Mouse (Mus musculus): Measurements from ENCODE around the gene Slc35f6. TPM values are rescaled to one million over a fixed set of nuclear protein-coding genes. Genes with fewer than 3 reads are reported as not detected.
"Not testable (repeated sequence)": the region's sequence is repeated elsewhere in the genome, so short reads cannot be mapped to it uniquely, and the experiment has no call there.

Slc35f6 gene
- polyA plus RNA-seq, 1 experiment from 2014 or later = 27.5 TPM

DNA sequence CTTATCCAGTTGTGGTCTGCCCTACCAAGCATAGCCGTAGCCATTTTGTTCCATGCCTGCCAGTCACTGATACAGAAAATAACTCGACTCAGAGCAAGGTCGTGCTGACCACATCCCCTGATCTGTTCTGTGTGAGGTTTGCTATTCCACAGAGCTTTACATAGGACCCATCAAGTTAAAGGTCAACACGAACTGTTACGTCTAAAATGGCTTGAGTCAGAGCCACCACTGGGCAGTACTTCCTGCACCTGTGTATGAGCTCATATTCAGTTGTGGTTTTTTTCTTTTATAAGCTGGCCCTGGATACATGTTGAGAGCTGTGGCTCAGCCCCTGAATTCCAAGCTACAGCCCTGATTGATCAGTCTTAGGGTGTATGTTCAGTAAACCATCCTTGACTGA lies 31.9 kb downstream of the Slc35f6 start:
- WGBS = 83% methylated on average over 5 of the region's 5 CpGs
- H3K9me3 ChIP-seq = no peaks in the 10 kb centered on the region
- no peak overlapping the region for H3K9ac ChIP-seq
- no peak for ATAC-seq (ENCODE audit: low FRiP score, low read depth)
- no peaks in the 10 kb centered on the region for H3K27me3 ChIP-seq
- H3K36me3 ChIP-seq = peaks cover 19% of the 10 kb centered on the region
- no peaks in the 10 kb centered on the region for H3K4me1 ChIP-seq
- no peak overlapping the region for H3K4me3 ChIP-seq
- H3K4me2 ChIP-seq (replicated peaks) = no peak overlapping the region
- no peak overlapping the region for H3K27ac ChIP-seq

GRCm38 (mm10) chr5:30681970-30682369 lies 34.2 kb downstream of the Slc35f6 start:
- Histone ChIP-seq H3K36me3 (no peaks in the 10 kb centered on the region), H3K4me3 (no peak overlapping the region), H3K27me3 (no peaks in the 10 kb centered on the region), H3K4me2 (replicated peaks) (no peak overlapping the region), H3K9me3 (no peaks in the 10 kb centered on the region), H3K4me1 (no peaks in the 10 kb centered on the region), H3K9ac (no peak overlapping the region), H3K27ac (no peak overlapping the region)
- ATAC-seq (ENCODE audit: low FRiP score, low read depth) = no peak
- WGBS = 78% methylated on average over 5 of the region's 5 CpGs

GRCm38 (mm10) chr5:30682967-30683600 lies 35.4 kb downstream of the Slc35f6 start:
- Histone ChIP-seq H3K27ac (no peak overlapping the region), H3K9me3 (no peaks in the 10 kb centered on the region)

GRCm38 (mm10) chr5:30683993-30684392 lies 36.3 kb downstream of the Slc35f6 start:
- Histone ChIP-seq H3K9me3 (no peaks in the 10 kb centered on the region), H3K9ac (no peak overlapping the region), H3K27ac (no peak overlapping the region), H3K27me3 (no peaks in the 10 kb centered on the region), H3K4me1 (no peaks in the 10 kb centered on the region), H3K36me3 (no peaks in the 10 kb centered on the region), H3K4me3 (no peak overlapping the region), H3K4me2 (replicated peaks) (no peak overlapping the region)
- ATAC-seq (ENCODE audit: low FRiP score, low read depth) = no peak
- WGBS = 83% methylated on average over 3 of the region's 3 CpGs

More at GRCm38 (mm10) chr5:30682967-30683600, 35.4 kb downstream of the Slc35f6 start:
- Histone ChIP-seq H3K4me1 (no peaks in the 10 kb centered on the region), H3K36me3 (no peaks in the 10 kb centered on the region), H3K27me3 (no peaks in the 10 kb centered on the region), H3K4me2 (replicated peaks) (no peak overlapping the region), H3K9ac (no peak overlapping the region), H3K4me3 (no peak overlapping the region)
- no peak for ATAC-seq (ENCODE audit: low FRiP score, low read depth)

DNA sequence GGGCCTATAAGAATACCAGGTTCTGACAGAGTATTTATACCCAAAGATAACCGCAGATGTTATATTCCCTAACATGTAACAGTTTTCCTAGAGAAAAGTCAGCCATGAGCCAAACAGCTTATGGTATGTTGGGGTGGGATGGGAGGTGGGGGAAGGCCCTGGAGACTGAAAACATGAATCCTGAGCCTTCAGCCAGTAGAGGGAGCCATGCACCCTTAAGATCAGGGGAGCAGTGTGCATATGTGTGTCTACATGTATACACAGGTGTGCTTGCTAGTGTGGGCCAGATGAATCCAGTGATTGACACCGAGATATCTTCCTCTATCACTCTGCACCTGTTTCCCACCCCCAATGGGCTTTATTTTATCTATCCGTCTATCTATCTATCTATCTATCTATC lies 39.0 kb downstream of the Slc35f6 start:
- Histone ChIP-seq H3K4me3 (no peak overlapping the region), H3K27ac (no peak overlapping the region), H3K9me3 (no peaks in the 10 kb centered on the region), H3K36me3 (no peaks in the 10 kb centered on the region), H3K9ac (no peak overlapping the region), H3K4me1 (no peaks in the 10 kb centered on the region), H3K27me3 (no peaks in the 10 kb centered on the region), H3K4me2 (replicated peaks) (no peak overlapping the region)
- WGBS = 76% methylated on average over 3 of the region's 3 CpGs
- ATAC-seq (ENCODE audit: low FRiP score, low read depth) = no peak

DNA sequence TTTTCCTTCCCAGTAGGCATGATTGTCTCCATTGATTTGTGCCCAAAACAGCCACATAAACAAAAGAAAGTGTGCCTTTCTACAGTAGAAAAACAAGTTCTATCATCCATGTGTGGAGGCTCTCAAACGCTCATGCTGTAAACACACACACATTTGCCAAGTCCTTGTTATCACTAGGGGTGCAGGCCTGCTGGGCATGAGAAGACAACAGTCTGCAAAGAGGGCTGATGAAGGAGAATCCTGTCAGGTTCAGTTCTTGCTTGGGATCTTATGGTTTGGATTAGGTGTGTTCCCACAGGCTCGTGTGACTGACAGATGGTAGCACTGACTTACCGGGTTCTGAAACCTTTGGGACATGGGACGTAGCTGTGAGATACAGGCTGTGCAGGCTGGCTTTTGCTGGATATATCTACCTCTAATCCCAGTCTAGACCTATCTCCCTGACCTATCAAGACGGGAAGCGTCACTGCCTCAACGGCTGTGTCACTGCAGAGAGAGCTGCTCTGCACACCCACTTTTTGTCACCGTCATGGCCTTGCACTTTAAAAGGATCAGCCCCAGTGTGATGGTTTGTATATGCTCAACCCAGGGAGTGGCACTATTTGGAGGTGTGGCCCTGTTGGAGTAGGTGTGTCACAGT lies 52.7 kb downstream of the Slc35f6 start:
- WGBS = 77% methylated on average over 8 of the region's 8 CpGs
- Histone ChIP-seq H3K4me3 (no peak overlapping the region), H3K9me3 (no peaks in the 10 kb centered on the region), H3K36me3 (no peaks in the 10 kb centered on the region), H3K4me2 (replicated peaks) (no peak overlapping the region), H3K27me3 (peaks cover 9% of the 10 kb centered on the region), H3K27ac (no peak overlapping the region), H3K9ac (no peak overlapping the region), H3K4me1 (no peaks in the 10 kb centered on the region)
- no peak for ATAC-seq (ENCODE audit: low FRiP score, low read depth)

- ATAC-seq (ENCODE audit: low FRiP score, low read depth); H3K4me1 ChIP-seq; H3K27me3 ChIP-seq; H3K27ac ChIP-seq; H3K36me3 ChIP-seq; H3K4me2 ChIP-seq (replicated peaks); H3K9me3 ChIP-seq; H3K4me3 ChIP-seq; H3K9ac ChIP-seq: not testable (repeated sequence)
- 52% methylated on average over 4 of the region's 4 CpGs for WGBS
Observed at GRCm38 (mm10) chr5:30701373-30701772, 53.6 kb downstream of the Slc35f6 start.

DNA sequence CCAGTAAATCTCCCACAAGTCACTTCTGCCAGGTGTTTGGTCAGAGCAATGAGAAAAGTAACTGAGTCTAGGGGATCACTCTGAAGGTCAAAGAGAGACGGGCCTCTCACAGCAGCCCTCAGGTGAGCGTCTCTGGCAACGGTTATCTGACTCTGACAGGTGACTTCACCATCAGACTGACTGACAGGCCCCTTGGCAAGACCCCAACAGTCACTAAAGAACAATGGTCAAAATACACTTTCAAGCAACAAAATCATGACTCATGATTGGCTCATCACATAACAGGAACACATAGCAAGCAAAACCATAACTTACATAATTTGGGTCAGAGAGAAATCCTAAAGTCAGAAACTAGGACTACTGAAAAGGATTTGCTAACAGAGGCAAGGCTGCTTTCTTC lies 54.1 kb downstream of the Slc35f6 start:
- H3K4me3 ChIP-seq = no peak overlapping the region
- H3K27me3 ChIP-seq = peaks cover 10% of the 10 kb centered on the region
- H3K36me3 ChIP-seq = no peaks in the 10 kb centered on the region
- no peak overlapping the region for H3K4me2 ChIP-seq (replicated peaks)
- no peaks in the 10 kb centered on the region for H3K9me3 ChIP-seq
- ATAC-seq (ENCODE audit: low FRiP score, low read depth) = no peak
- H3K4me1 ChIP-seq = no peaks in the 10 kb centered on the region
- H3K9ac ChIP-seq = no peak overlapping the region
- WGBS = 90% methylated on average over 3 of the region's 3 CpGs
- H3K27ac ChIP-seq = no peak overlapping the region

Small RNAs within 50 kb of the gene (microRNA-seq; reads per million reads assigned to microRNA genes)
- not detected for gene Mir5625

Other genes with a start within 250 kb of the Slc35f6 start
- 0.45 and 0.60 TPM in 2 replicates for gene Otof, start 186.0 kb upstream of the Slc35f6 start, polyA plus RNA-seq (2015; fragmentation: Nextera tagmentation; extraction: Ambion mirVana)
- not detected in 2 replicates for gene 1700001C02Rik, start 181.9 kb upstream of the Slc35f6 start, polyA plus RNA-seq (2015; fragmentation: Nextera tagmentation; extraction: Ambion mirVana)
- gene Cib4, start 102.1 kb upstream of the Slc35f6 start, polyA plus RNA-seq (2015; fragmentation: Nextera tagmentation; extraction: Ambion mirVana) = 0.25 and 0.26 TPM in 2 replicates
- 0.49 and 0.66 TPM in 2 replicates for gene Kcnk3, start 59.8 kb upstream of the Slc35f6 start, polyA plus RNA-seq (2015; fragmentation: Nextera tagmentation; extraction: Ambion mirVana)
- 315 and 317 TPM in 2 replicates for gene Cenpa, start 18.8 kb downstream of the Slc35f6 start, polyA plus RNA-seq (2015; fragmentation: Nextera tagmentation; extraction: Ambion mirVana)
- 5.1 and 5.9 TPM in 2 replicates for gene Dpysl5, start 63.6 kb downstream of the Slc35f6 start, polyA plus RNA-seq (2015; fragmentation: Nextera tagmentation; extraction: Ambion mirVana)
- gene Mapre3, start 166.7 kb downstream of the Slc35f6 start, polyA plus RNA-seq (2015; fragmentation: Nextera tagmentation; extraction: Ambion mirVana) = 30.7 and 33.0 TPM in 2 replicates
- 93.3 and 95.2 TPM in 2 replicates for gene Tmem214, start 220.1 kb downstream of the Slc35f6 start, polyA plus RNA-seq (2015; fragmentation: Nextera tagmentation; extraction: Ambion mirVana)
- gene Agbl5, start 240.8 kb downstream of the Slc35f6 start, polyA plus RNA-seq (2015; fragmentation: Nextera tagmentation; extraction: Ambion mirVana) = 32.5 and 34.0 TPM in 2 replicates